Mouse (Mus musculus) kidney, adult 2 months (tissue): Measurements from ENCODE around the gene Tctn1.

ENCODE experiments used
- CTCF ChIP-seq: fragments of 200-500 bp; conservative IDR thresholded peaks from 2 replicates; pipeline ENCODE4 v1.5.1; 2011; ENCODE audit warnings: low read depth, mild to moderate bottlenecking, control low read depth, low read length, moderate library complexity, mixed read lengths; ENCODE audit not compliant: insufficient read depth, insufficient read length
- POLR2A ChIP-seq: fragments of 200-500 bp; IDR thresholded peaks from one replicate; pipeline ENCODE4 v1.6.1; 2011; ENCODE audit warnings: low read depth, low read length, control low read depth

- TF ChIP-seq POLR2A (no peak), CTCF (no peak)
Measured at GRCm38 (mm10) chr5:122280827-122281462, 16.7 kb upstream of the Tctn1 start.
